Mouse (Mus musculus) forebrain, embryonic 16.5 days (tissue): ENCODE measurements around the gene Pdhx. TPM values are rescaled to one million over a fixed set of nuclear protein-coding genes. Genes with fewer than 3 reads are reported as not detected.

Experiments used
- ATAC-seq: fragments of 200-750 bp; cut with Nextera tagmentation; 2 replicates; pipeline ENCODE4 v1.8.0; 2017; ENCODE audit warnings: mild to moderate bottlenecking, moderate library complexity
- H3K27ac ChIP-seq: fragments of 300-500 bp; sonication (generic); 2 replicates; pipeline ENCODE4 v1.5.1; 2014; ENCODE audit warnings: low read length, control low read depth
- H3K27me3 ChIP-seq: fragments of 300-500 bp; sonication (generic); replicated peaks from 2 replicates; pipeline ENCODE4 v1.6.1; 2014; ENCODE audit warnings: low read length; ENCODE audit not compliant: control insufficient read depth, insufficient read depth
- H3K36me3 ChIP-seq: fragments of 300-500 bp; sonication (generic); 2 replicates; pipeline ENCODE4 v1.6.1; 2014; ENCODE audit not compliant: control insufficient read depth, insufficient read depth
- H3K4me1 ChIP-seq: fragments of 300-500 bp; sonication (generic); replicated peaks from 2 replicates; pipeline ENCODE4 v1.6.1; 2014; ENCODE audit warnings: low read length; ENCODE audit not compliant: control insufficient read depth, insufficient read depth
- H3K4me2 ChIP-seq: fragments of 300-500 bp; sonication (generic); 2 replicates; pipeline ENCODE4 v1.6.1; 2014; ENCODE audit warnings: mild to moderate bottlenecking, low read length, control low read depth
- H3K4me3 ChIP-seq: fragments of 300-500 bp; sonication (generic); replicated peaks from 2 replicates; pipeline ENCODE4 v1.5.1; 2014; ENCODE audit warnings: mild to moderate bottlenecking, low read length, control low read depth
- H3K9ac ChIP-seq: fragments of 300-500 bp; sonication (generic); replicated peaks from 2 replicates; pipeline ENCODE4 v1.6.1; 2014; ENCODE audit warnings: low read depth, low read length, control low read depth
- H3K9me3 ChIP-seq: fragments of 300-500 bp; sonication (generic); 2 replicates; pipeline ENCODE4 v1.6.1; 2016; ENCODE audit warnings: low read length; ENCODE audit not compliant: control insufficient read depth
- WGBS: fragments of 180-500 bp; shearing (Covaris S2); extraction: QIAGEN DNeasy Blood & Tissue Kit; methylation state at CpG from one replicate; pipeline ENCODE4 v1.1.7; 2014; 5-methylcytosine and 5-hydroxymethylcytosine counted together
- polyA plus RNA-seq: library from polyadenylated mRNA; unstranded; fragments of >200 nt; fragmentation: Nextera tagmentation; extraction: Ambion mirVana; gene quantifications from 2 replicates; pipeline ENCODE4 v1.2.1, GENCODE M21; 2015

The Pdhx gene
- polyA plus RNA-seq, 1 experiment from 2014 or later, result 61.0 TPM

- Histone ChIP-seq H3K36me3 (no peaks in the 10 kb centered on the region), H3K9ac (no peak overlapping the region)
- 93% methylated on average over 2 of the region's 2 CpGs for WGBS
Measured at GRCm38 (mm10) chr2:103067552-103068207, 5.6 kb downstream of the Pdhx start.

GRCm38 (mm10) chr2:103066683-103067551, 6.4 kb downstream of the Pdhx start:
- Histone ChIP-seq H3K9ac (no peak overlapping the region), H3K4me1 (peaks cover 10% of the 10 kb centered on the region), H3K9me3 (no peaks in the 10 kb centered on the region), H3K27me3 (no peaks in the 10 kb centered on the region), H3K4me2 (no peak overlapping the region), H3K36me3 (no peaks in the 10 kb centered on the region), H3K27ac (no peak overlapping the region), H3K4me3 (no peak overlapping the region)
- WGBS, result 78% methylated on average over 8 of the region's 8 CpGs
- no peak for ATAC-seq

More at GRCm38 (mm10) chr2:103067552-103068207, 5.6 kb downstream of the Pdhx start:
- Histone ChIP-seq H3K27ac (no peak overlapping the region), H3K9me3 (no peaks in the 10 kb centered on the region), H3K4me3 (no peak overlapping the region), H3K4me2 (no peak overlapping the region), H3K4me1 (peaks cover 15% of the 10 kb centered on the region), H3K27me3 (no peaks in the 10 kb centered on the region)
- no peak for ATAC-seq

GRCm38 (mm10) chr2:103062865-103063264, 10.4 kb downstream of the Pdhx start:
- Histone ChIP-seq H3K36me3 (no peaks in the 10 kb centered on the region), H3K9ac (no peak overlapping the region), H3K27ac (no peak overlapping the region), H3K9me3 (no peaks in the 10 kb centered on the region), H3K4me1 (peaks cover 5% of the 10 kb centered on the region; the same call in 1 of the 2 replicates), H3K27me3 (no peaks in the 10 kb centered on the region), H3K4me3 (no peak overlapping the region), H3K4me2 (no peak overlapping the region)
- peak; percentile 70 for ATAC-seq
- WGBS, result 12% methylated on average over 3 of the region's 3 CpGs

GRCm38 (mm10) chr2:103058266-103058665, 15.0 kb downstream of the Pdhx start:
- 96% methylated on average over 3 of the region's 3 CpGs for WGBS
- H3K9me3 ChIP-seq, result no peaks in the 10 kb centered on the region

GRCm38 (mm10) chr2:103055820-103056219, 17.5 kb downstream of the Pdhx start:
- 92% methylated on average over 6 of the region's 6 CpGs for WGBS
- H3K9ac ChIP-seq, result no peak overlapping the region

More at GRCm38 (mm10) chr2:103058266-103058665, 15.0 kb downstream of the Pdhx start:
- Histone ChIP-seq H3K9ac (no peak overlapping the region), H3K4me2 (no peak overlapping the region), H3K27ac (no peak overlapping the region), H3K36me3 (no peaks in the 10 kb centered on the region), H3K27me3 (no peaks in the 10 kb centered on the region), H3K4me1 (peaks cover 5% of the 10 kb centered on the region; the same call in 1 of the 2 replicates), H3K4me3 (no peak overlapping the region)
- no peak for ATAC-seq

GRCm38 (mm10) chr2:103051937-103052893, 21.1 kb downstream of the Pdhx start:
- ATAC-seq, result no peak
- no peaks in the 10 kb centered on the region for H3K36me3 ChIP-seq
- 87% methylated on average over 19 of the region's 19 CpGs for WGBS
- H3K9ac ChIP-seq, result no peak overlapping the region
- no peaks in the 10 kb centered on the region for H3K27me3 ChIP-seq
- no peak overlapping the region for H3K27ac ChIP-seq
- no peak overlapping the region for H3K4me3 ChIP-seq
- no peak overlapping the region for H3K4me2 ChIP-seq
- H3K4me1 ChIP-seq, result no peaks in the 10 kb centered on the region
- H3K9me3 ChIP-seq, result no peaks in the 10 kb centered on the region

More at GRCm38 (mm10) chr2:103055820-103056219, 17.5 kb downstream of the Pdhx start:
- Histone ChIP-seq H3K4me3 (no peak overlapping the region), H3K27me3 (no peaks in the 10 kb centered on the region), H3K27ac (no peak overlapping the region), H3K4me2 (no peak overlapping the region), H3K4me1 (no peaks in the 10 kb centered on the region), H3K9me3 (no peaks in the 10 kb centered on the region), H3K36me3 (no peaks in the 10 kb centered on the region)
- no peak for ATAC-seq

- Histone ChIP-seq H3K4me3 (no peak overlapping the region), H3K9me3 (no peaks in the 10 kb centered on the region), H3K9ac (no peak overlapping the region), H3K4me2 (no peak overlapping the region), H3K27me3 (no peaks in the 10 kb centered on the region), H3K27ac (no peak overlapping the region), H3K4me1 (no peaks in the 10 kb centered on the region), H3K36me3 (no peaks in the 10 kb centered on the region)
- 55% methylated on average over 2 of the region's 2 CpGs for WGBS
- ATAC-seq, result no peak
Measured at GRCm38 (mm10) chr2:103045286-103045685, 28.0 kb downstream of the Pdhx start.

- no peaks in the 10 kb centered on the region for H3K4me1 ChIP-seq
- H3K27me3 ChIP-seq, result no peaks in the 10 kb centered on the region
- no peak overlapping the region for H3K4me3 ChIP-seq
- 30% methylated on average over 8 of the region's 8 CpGs for WGBS
- H3K4me2 ChIP-seq, result no peak overlapping the region
- no peak for ATAC-seq
- no peaks in the 10 kb centered on the region for H3K36me3 ChIP-seq
- no peak overlapping the region for H3K9ac ChIP-seq
- H3K27ac ChIP-seq, result no peak overlapping the region
- H3K9me3 ChIP-seq, result no peaks in the 10 kb centered on the region
Measured at GRCm38 (mm10) chr2:103040896-103041295, 32.4 kb downstream of the Pdhx start.
